Mouse (Mus musculus) CD4-positive helper T cell, adult 2 months (primary cell): ENCODE data around the gene Hipk3.

Source experiments
- DNase-seq: peaks from one replicate; pipeline ENCODE4 v3.0.0-alpha.2; 2012; ENCODE audit warnings: low read depth, missing footprints, low spot score

Hipk3 gene

DNA sequence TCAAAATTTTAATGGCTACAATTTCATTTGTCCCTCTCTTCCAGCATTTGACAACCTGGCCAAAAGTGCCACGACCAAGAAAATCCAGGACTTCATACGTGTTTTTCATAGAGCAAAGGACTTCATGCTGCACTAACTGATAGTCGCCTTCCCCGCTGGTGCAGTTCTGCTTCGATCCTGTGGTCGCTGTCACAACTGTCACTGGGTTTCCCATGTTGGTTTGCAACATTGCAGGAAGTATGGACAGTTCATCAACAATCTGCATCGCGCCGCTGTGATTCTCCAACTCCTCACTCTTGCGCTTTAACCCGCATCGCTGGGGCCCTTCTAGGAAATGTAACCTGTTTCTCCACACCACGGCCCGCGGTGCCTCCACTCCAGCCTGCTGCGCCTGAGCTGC lies 23.1 kb downstream of the Hipk3 start:
- no peak for DNase-seq

DNA sequence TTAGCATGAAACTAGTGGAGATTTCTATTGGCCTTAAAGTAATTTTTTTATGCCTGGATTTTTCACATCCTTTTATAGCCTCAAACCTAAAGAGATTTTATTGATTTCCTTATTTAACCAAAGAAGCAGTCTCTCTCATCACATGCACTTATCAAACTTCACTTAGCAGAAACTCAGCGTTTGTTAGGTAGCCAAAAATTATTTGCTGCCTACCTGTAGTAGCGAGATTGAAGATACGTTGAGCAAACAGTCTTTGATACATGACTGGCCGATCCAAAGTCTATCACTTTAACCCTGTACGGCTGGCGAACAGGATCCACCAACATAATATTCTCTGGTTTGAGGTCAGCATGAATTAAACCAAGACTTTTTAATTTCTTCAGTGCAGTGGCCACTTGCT lies 23.7 kb downstream of the Hipk3 start:
- DNase-seq = no peak

GRCm38 (mm10) chr2:104468419-104468818 lies 25.8 kb downstream of the Hipk3 start:
- DNase-seq = no peak

DNA sequence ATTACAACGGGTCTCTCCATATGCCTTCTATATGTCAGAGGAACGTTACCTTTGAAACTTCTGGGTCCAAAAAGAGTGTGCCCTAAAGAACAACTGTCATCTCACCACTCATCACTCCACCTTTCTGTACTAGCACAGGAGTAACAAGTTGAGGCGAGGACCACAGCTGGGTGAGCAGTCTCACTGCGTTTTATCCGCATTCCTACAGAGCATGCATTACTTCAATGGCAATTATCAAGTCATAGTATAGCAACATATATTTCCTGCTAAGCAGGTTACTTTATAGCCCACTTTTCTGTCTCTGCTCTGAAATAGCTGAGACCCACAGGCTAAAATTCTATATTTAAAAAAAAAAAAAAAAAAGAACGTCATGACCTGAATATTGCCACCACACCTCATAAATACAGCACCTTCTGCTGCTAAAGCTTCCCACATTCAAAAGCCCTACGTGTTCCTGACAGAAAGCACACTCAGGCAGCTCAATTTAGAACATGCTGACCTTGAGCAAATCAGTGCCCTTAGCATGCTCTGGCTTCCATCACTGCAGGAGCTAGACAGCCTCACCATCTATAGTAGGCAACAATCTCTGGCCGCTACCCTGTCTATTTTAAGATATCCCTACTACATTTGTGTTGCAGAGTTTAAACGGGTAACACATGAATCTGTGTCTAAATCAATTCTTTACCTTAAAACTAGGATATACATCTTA lies 27.2 kb downstream of the Hipk3 start:
- no peak for DNase-seq

- no peak for DNase-seq
Observed at GRCm38 (mm10) chr2:104465639-104466430, 28.4 kb downstream of the Hipk3 start.

- no peak for DNase-seq
Observed at GRCm38 (mm10) chr2:104460021-104460420, 34.2 kb downstream of the Hipk3 start.

- peak; percentile 43 for DNase-seq
Observed at GRCm38 (mm10) chr2:104458569-104459332, 35.5 kb downstream of the Hipk3 start.

GRCm38 (mm10) chr2:104457106-104457505 lies 37.1 kb downstream of the Hipk3 start:
- no peak for DNase-seq

GRCm38 (mm10) chr2:104450685-104451084 lies 43.6 kb downstream of the Hipk3 start:
- DNase-seq = no peak

GRCm38 (mm10) chr2:104449191-104449590 lies 45.1 kb downstream of the Hipk3 start:
- no peak for DNase-seq

GRCm38 (mm10) chr2:104448201-104448600 lies 46.0 kb downstream of the Hipk3 start:
- no peak for DNase-seq

GRCm38 (mm10) chr2:104446016-104446415 lies 48.2 kb downstream of the Hipk3 start:
- no peak for DNase-seq

DNA sequence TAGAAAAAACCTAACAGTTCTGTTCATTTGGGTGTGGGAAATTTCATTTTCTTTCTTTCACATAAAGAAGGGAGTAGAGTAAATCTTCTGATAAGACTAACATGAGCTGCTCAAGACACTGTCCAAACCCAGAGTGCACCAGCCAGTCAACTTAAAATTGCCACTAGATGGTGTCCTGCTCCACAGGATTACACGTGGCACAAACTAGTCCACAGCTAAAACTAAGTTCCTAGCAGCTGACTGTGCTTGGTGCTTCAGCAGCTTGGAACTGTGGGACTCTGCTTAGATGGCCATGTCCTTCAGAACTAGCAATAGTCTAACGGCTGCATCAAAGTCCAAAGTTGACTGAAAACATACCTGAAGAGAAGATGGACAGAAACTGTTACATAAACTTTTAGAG lies 49.5 kb downstream of the Hipk3 start:
- peak; percentile 68 for DNase-seq

- DNase-seq = no peak
Observed at GRCm38 (mm10) chr2:104442341-104442740, 51.9 kb downstream of the Hipk3 start.

GRCm38 (mm10) chr2:104436226-104436625 lies 58.0 kb downstream of the Hipk3 start:
- DNase-seq = no peak

- no peak for DNase-seq
Observed at GRCm38 (mm10) chr2:104431067-104431466, 63.2 kb downstream of the Hipk3 start.

DNA sequence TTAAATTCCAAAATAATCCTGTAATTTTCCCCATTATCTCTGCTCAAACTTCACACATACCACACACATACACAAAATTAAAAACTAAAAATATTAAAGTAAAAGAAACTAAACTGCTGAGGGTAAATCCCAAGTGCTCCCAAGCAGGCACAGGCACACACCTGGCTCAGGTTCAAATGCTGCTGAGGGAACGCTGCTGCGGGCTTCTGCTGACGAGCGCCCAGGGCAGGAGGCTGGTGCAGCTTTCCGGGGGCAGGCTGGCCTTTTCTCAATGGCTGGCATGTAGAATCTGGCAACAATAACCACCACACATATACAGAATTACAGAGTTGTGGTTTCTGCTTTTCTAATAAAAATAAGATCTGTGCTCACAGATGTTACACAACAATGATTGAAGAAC lies 63.7 kb downstream of the Hipk3 start:
- DNase-seq = no peak

DNA sequence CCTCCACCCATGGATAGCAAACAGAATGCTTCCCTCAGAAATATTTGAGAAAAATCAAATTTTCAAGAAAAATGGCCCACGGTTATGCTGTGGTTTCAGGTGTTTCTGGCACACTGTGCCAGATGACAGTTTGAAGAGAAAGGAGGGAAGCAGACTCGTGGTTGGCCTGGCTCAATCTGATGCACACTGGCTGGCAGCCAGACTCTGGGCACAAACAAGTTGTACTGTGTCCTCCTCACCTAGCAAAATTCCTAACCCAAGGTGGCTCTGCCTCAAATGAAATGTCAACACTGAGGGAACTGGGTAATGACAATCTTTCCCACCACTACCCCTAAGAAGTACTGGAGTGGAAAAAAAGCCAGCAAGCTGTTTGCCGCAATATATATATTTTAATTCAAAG lies 68.1 kb downstream of the Hipk3 start:
- DNase-seq = no peak

- peak; percentile 39 for DNase-seq
Observed at GRCm38 (mm10) chr2:104422230-104422629, 72.0 kb downstream of the Hipk3 start.

- no peak for DNase-seq
Observed at GRCm38 (mm10) chr2:104420805-104421204, 73.4 kb downstream of the Hipk3 start.

DNA sequence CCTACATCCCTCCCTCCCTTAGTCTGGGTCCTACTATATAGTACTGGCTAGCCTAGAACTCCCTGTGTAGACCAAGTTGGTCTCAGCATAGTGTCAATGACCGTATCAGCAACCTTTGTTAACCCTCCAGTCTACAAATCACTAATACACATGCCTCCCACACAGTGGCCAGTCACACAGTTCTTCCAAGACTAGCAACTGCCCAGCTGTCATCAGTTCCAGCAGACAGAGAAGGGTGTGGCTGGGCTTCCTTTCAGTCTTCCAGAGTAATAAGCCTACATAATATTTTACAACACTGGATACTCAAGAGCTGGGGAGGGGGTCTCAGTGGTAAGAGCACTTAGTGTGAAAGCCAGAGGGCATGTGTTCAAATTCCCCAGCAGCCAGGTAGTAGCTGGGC lies 74.2 kb downstream of the Hipk3 start:
- no peak for DNase-seq

DNA sequence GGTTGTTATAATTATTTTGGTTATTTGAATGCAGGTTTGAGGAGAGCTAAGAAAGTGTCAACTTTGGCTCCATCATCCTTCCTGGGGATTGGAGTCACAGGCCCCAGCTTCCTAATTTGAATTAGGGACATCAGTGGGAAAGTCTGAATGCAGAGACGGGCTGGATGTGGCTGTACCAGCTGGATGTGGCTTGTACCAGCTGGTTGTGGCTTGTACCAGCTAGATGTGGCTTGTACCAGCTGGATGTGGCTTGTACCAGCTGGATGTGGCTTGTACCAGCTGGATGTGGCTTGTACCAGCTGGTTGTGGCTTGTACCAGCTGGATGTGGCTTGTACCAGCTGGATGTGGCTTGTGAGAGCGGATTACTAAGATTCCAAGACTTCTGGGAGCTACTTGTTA lies 74.8 kb downstream of the Hipk3 start:
- no peak for DNase-seq
